29 mouse cellular contexts compared by ENCODE assay signal in the genomic region with DNA sequence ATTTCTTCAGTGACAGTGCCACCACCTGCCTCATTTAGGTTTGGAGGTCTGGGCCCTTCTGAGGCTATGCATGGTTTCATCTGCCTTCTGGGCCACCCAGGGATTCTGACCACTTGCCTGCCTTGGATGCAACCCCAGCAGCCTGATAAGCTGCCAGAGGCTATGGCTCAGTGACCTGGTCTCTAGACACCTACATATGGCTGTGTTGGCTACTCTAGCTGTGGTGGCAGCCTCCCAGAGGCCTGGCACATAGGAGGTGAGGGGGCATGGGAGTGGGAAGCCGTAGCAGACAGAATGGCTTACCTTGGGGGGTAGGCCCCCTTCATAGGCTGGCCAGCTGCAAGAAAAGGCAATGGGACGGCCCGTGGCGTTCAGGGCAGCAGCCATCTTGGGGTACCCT. TPM values are rescaled to one million over a fixed set of nuclear protein-coding genes. Genes with fewer than 3 reads are reported as not detected.
DNase-seq lines count a peak whose midpoint lies in the region; ATAC-seq lines count a peak whose summit lies in the region.
"Had no signal": no experiment of that assay in that cellular context is flagged by ENCODE, and none has a peak within 500 bp of the region (broad histone marks: within the 10 kb centered on the region; RNA-seq: fewer than 3 reads in every experiment).

No protein-coding gene starts in this region.

- no peak overlapping the region for H3K27ac ChIP-seq in hindbrain, embryonic 15.5 days (replicated peaks)
- no peak overlapping the region for H3K27ac ChIP-seq in hindbrain, embryonic 11.5 days (ENCODE audit: low read depth, low read length)
- H3K27ac ChIP-seq: embryonic facial prominence, embryonic 10.5 days; embryonic facial prominence, embryonic 13.5 days; forebrain, embryonic 12.5 days; forebrain, embryonic 15.5 days; heart, adult 2 months; heart, embryonic 10.5 days; heart, embryonic 13.5 days; hindbrain, embryonic 12.5 days; intestine, embryonic 15.5 days had no signal

- no peaks in the 10 kb centered on the region for H3K9me3 ChIP-seq in hindbrain, embryonic 15.5 days
- no peaks in the 10 kb centered on the region for H3K9me3 ChIP-seq in hindbrain, embryonic 11.5 days (ENCODE audit: control insufficient read depth, low read length)
- H3K9me3 ChIP-seq: embryonic facial prominence, embryonic 10.5 days; embryonic facial prominence, embryonic 13.5 days; forebrain, embryonic 12.5 days; forebrain, embryonic 15.5 days; G1E; heart, embryonic 10.5 days; heart, embryonic 13.5 days; hindbrain, embryonic 12.5 days; intestine, embryonic 15.5 days had no signal

- no peak overlapping the region for H3K4me3 ChIP-seq in hindbrain, embryonic 15.5 days
- no peak overlapping the region for H3K4me3 ChIP-seq in hindbrain, embryonic 11.5 days (ENCODE audit: low read depth, low read length)
- H3K4me3 ChIP-seq: embryonic facial prominence, embryonic 10.5 days; embryonic facial prominence, embryonic 13.5 days; erythroblast, embryonic 14.5 days; forebrain, embryonic 12.5 days; forebrain, embryonic 15.5 days; heart, adult 2 months; heart, embryonic 10.5 days; heart, embryonic 13.5 days; hindbrain, embryonic 12.5 days; intestine, embryonic 15.5 days had no signal

- H3K9ac ChIP-seq in hindbrain, embryonic 15.5 days: 0 out of 2 replicates have a peak overlapping the region, but pooled peaks have one; percentile 18
- no peak overlapping the region for H3K9ac ChIP-seq in hindbrain, embryonic 11.5 days (ENCODE audit: low read depth, low read length)
- H3K9ac ChIP-seq: forebrain, embryonic 12.5 days; forebrain, embryonic 15.5 days; heart, embryonic 13.5 days; hindbrain, embryonic 12.5 days; intestine, embryonic 15.5 days had no signal

- no peak for ATAC-seq in hindbrain, embryonic 15.5 days (ENCODE audit: low FRiP score, low read depth)
- no peak for ATAC-seq in hindbrain, embryonic 11.5 days (ENCODE audit: low FRiP score)
- ATAC-seq: forebrain, embryonic 15.5 days; hindbrain, embryonic 16.5 days; intestine, embryonic 15.5 days; Patski had no signal

- H3K36me3 ChIP-seq in hindbrain, embryonic 15.5 days: peaks cover 7% of the 10 kb centered on the region; the same call in 1 of the 2 replicates
- H3K36me3 ChIP-seq in hindbrain, embryonic 11.5 days (ENCODE audit: control insufficient read depth, insufficient read depth, low read length): peaks cover 5% of the 10 kb centered on the region
- H3K36me3 ChIP-seq: forebrain, embryonic 15.5 days had no signal

- DNase-seq in cerebellum, adult 18-20 months: peak; percentile 58 to 64
- no peak for DNase-seq in cerebellum, postnatal 4 days (ENCODE audit: low spot score in 2 of 2)
- no peak for DNase-seq in hindbrain, embryonic 11.5 days (ENCODE audit: low spot score)
- DNase-seq in cerebellum, adult 9-10 months: peak; percentile 74
- peak; percentile 54 to 69 for DNase-seq in cerebellum, postnatal 25 days
- no peak for DNase-seq in embryo, embryonic 10 days (ENCODE audit: low spot score)
- no peak for DNase-seq in frontal cortex, adult 2 months (ENCODE audit: extremely low spot score in 1 of 2, low spot score in 1 of 2)
- DNase-seq: adrenal gland, postnatal 10 days; adrenal gland, postnatal 36 days; B cell, adult 2 months; gastrocnemius, postnatal 10 days; gastrocnemius, postnatal 36 days; heart, adult 2 months; heart, postnatal 14 days; heart, postnatal 4 days; kidney, adult 2 months had no signal

- H3K27me3 ChIP-seq in hindbrain, embryonic 15.5 days: peaks cover 5% of the 10 kb centered on the region; the same call in 1 of the 2 replicates
- H3K27me3 ChIP-seq in hindbrain, embryonic 11.5 days (ENCODE audit: control insufficient read depth, insufficient read depth, low read length): peaks cover 3% of the 10 kb centered on the region; the same call in 1 of the 2 replicates
- H3K27me3 ChIP-seq: embryonic facial prominence, embryonic 13.5 days; forebrain, embryonic 15.5 days; heart, embryonic 13.5 days; intestine, embryonic 15.5 days; Patski had no signal

- 91% methylated on average over 4 of the region's 4 CpGs for WGBS in hindbrain, embryonic 15.5 days
- 96% methylated on average over 4 of the region's 4 CpGs for WGBS in hindbrain, embryonic 11.5 days

- H3K4me1 ChIP-seq in hindbrain, embryonic 15.5 days (replicated peaks): peaks cover 24% of the 10 kb centered on the region
- H3K4me1 ChIP-seq in hindbrain, embryonic 11.5 days (replicated peaks; ENCODE audit: control insufficient read depth, insufficient read depth, low read length): 0 out of 2 replicates have a peak, but pooled peaks cover 4% of the 10 kb centered on the region

- H3K4me2 ChIP-seq in hindbrain, embryonic 15.5 days: no peak overlapping the region
- no peak overlapping the region for H3K4me2 ChIP-seq in hindbrain, embryonic 11.5 days (replicated peaks; ENCODE audit: low read depth, low read length)
- H3K4me2 ChIP-seq: embryonic facial prominence, embryonic 13.5 days; forebrain, embryonic 12.5 days; forebrain, embryonic 15.5 days; heart, embryonic 13.5 days; hindbrain, embryonic 12.5 days; intestine, embryonic 15.5 days had no signal

RNA-seq across cellular contexts. Expression of a gene that starts 3.5 kb away (rescaled TPM):
- 27.9 and 29.5 TPM in 2 replicates for polyA plus RNA-seq in hindbrain, embryonic 15.5 days (2015; fragmentation: Nextera tagmentation; extraction: Ambion mirVana)
- 22.2 and 22.8 TPM in 2 replicates for polyA plus RNA-seq in hindbrain, embryonic 11.5 days (2014; fragmentation: Nextera tagmentation; extraction: Ambion mirVana)
- polyA plus RNA-seq in frontal cortex, adult 2 months (2012; rRNA removed): 53.4 and 58.3 TPM in 2 replicates

RNA-seq across cellular contexts. Expression of a gene that starts 3.5 kb away (rescaled TPM):
- 1.9 and 2.0 TPM in 2 replicates for polyA plus RNA-seq in hindbrain, embryonic 15.5 days (2015; fragmentation: Nextera tagmentation; extraction: Ambion mirVana)
- 3.3 and 4.0 TPM in 2 replicates for polyA plus RNA-seq in hindbrain, embryonic 11.5 days (2014; fragmentation: Nextera tagmentation; extraction: Ambion mirVana)
- polyA plus RNA-seq in frontal cortex, adult 2 months (2012; rRNA removed): 0.48 and 0.70 TPM in 2 replicates

RNA-seq across cellular contexts. Expression of a gene that starts 3.6 kb away (rescaled TPM):
- 367 and 377 TPM in 2 replicates for polyA plus RNA-seq in hindbrain, embryonic 15.5 days (2015; fragmentation: Nextera tagmentation; extraction: Ambion mirVana)
- 267 and 274 TPM in 2 replicates for polyA plus RNA-seq in hindbrain, embryonic 11.5 days (2014; fragmentation: Nextera tagmentation; extraction: Ambion mirVana)
- polyA plus RNA-seq in frontal cortex, adult 2 months (2012; rRNA removed): 288 and 325 TPM in 2 replicates

RNA-seq across cellular contexts. Expression of a gene that starts 18.9 kb away (rescaled TPM):
- 352 and 391 TPM in 2 replicates for polyA plus RNA-seq in hindbrain, embryonic 15.5 days (2015; fragmentation: Nextera tagmentation; extraction: Ambion mirVana)
- 277 and 281 TPM in 2 replicates for polyA plus RNA-seq in hindbrain, embryonic 11.5 days (2014; fragmentation: Nextera tagmentation; extraction: Ambion mirVana)
- polyA plus RNA-seq in frontal cortex, adult 2 months (2012; rRNA removed): 498 and 573 TPM in 2 replicates

RNA-seq across cellular contexts. Expression of a gene that starts 36.4 kb away (rescaled TPM):
- polyA plus RNA-seq in hindbrain, embryonic 15.5 days (2015; fragmentation: Nextera tagmentation; extraction: Ambion mirVana): 0.10 and 0.29 TPM in 2 replicates
- 0.12 TPM in 1 of 2 replicates, not detected in the other for polyA plus RNA-seq in hindbrain, embryonic 11.5 days (2014; fragmentation: Nextera tagmentation; extraction: Ambion mirVana)
- not detected in 2 replicates for polyA plus RNA-seq in frontal cortex, adult 2 months (2012; rRNA removed)
- polyA plus RNA-seq: embryonic facial prominence, embryonic 13.5 days; erythroblast, embryonic 14.5 days; G1E; heart, adult 2 months; hindbrain, embryonic 12.5 days; kidney, adult 2 months; Patski had no signal

Comparison
In these comparisons a context has a peak if more than half of its experiments do, and no peak if none do; other contexts are left out.
1. DNase-seq: peak in cerebellum, adult 18-20 months (2 of 2), cerebellum, adult 9-10 months (single experiment) and cerebellum, postnatal 25 days (2 of 2); none in cerebellum, postnatal 4 days (0 of 2), hindbrain, embryonic 11.5 days (single experiment), embryo, embryonic 10 days (single experiment) and frontal cortex, adult 2 months (0 of 2).